Mouse (Mus musculus) adipocyte (in vitro differentiated cells): ENCODE results near the gene Pck2.

ENCODE experiments used
- DNase-seq: peaks from one replicate; pipeline ENCODE4 v3.0.0-alpha.2; 2016; ENCODE audit warnings: low spot score

Pck2 gene

GRCm38 (mm10) chr14:55540067-55540786 lies at the start of gene Pck2:
Pck2 (plus strand) TSS chr14:55540266.
- peak; percentile 84 for DNase-seq

- no peak for DNase-seq
Measured at GRCm38 (mm10) chr14:55490361-55491201, 49.5 kb upstream of the Pck2 start, which contains the start of gene Carmil3. Carmil3 (plus strand) TSS chr14:55490651.

- DNase-seq = peak; percentile 4
Measured at GRCm38 (mm10) chr14:55491291-55491833, 48.7 kb upstream of the Pck2 start.

- DNase-seq = no peak
Measured at GRCm38 (mm10) chr14:55492103-55492502, 48.0 kb upstream of the Pck2 start.

GRCm38 (mm10) chr14:55495509-55496240 lies 44.4 kb upstream of the Pck2 start:
- DNase-seq = no peak

GRCm38 (mm10) chr14:55496761-55497448 lies 43.2 kb upstream of the Pck2 start:
- DNase-seq = no peak

DNA sequence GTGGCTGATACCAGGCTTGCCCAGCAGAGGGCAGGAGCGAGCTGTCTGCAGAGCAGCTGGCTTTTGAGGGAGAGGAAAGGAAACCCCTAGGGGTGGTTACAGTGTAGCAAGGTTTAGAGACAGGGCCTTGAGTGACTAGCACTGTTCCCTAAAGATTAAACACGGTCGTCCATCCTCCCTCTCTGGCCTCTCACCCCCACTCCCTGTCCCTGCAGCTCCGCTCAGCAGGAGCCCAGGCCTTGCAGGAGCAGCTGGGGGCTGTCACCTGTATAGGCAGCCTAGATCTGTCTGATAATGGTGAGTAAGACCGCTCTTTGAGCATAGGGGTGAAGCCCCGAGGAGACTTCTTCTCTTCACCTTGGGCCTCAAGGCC lies 42.6 kb upstream of the Pck2 start:
- DNase-seq = peak; percentile 64

GRCm38 (mm10) chr14:55505612-55506011 lies 34.5 kb upstream of the Pck2 start:
- no peak for DNase-seq

DNA sequence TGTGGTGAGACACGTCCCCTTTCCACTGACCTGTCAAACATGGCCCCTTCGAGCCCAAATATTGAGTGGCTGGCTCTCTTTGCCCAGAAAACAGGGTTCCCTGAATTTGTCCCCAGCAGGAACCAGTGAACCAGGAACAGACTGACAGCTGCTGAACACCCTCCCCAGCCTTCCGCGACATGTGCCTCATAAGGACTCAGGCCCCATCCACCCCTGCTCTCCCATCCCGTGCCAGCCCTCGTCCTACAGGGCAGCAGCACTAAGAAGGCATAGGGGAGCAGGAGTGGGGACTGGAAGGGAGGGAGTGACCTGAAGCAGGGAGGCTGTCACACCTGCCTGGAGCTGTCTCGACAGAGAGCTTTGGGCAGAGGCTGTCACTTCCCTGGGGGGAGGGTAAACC lies 32.3 kb upstream of the Pck2 start:
- DNase-seq = no peak

DNA sequence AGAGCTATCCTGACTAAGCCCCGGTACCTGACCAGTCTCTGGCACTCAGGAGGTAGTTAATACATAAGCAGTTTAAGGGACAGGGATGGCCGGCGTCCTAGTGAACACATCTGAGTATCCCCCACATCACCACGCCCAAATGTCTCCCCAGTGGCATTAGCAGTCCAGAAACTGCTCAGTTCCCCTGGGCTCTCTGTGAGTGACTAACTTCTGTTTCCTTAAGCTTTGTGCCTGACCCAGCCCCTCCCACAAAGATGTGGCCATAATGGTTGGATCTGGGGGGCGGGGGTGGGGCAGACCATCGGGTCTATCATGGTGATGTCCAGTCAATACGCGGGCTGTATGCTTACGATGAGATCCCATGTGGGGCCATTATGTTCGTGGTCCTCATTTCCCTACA lies 30.5 kb upstream of the Pck2 start:
- no peak for DNase-seq

GRCm38 (mm10) chr14:55510125-55510731 lies 29.8 kb upstream of the Pck2 start, which contains the start of gene Cpne6:
Cpne6 (plus strand) TSS chr14:55510445.
- DNase-seq = no peak

- no peak for DNase-seq
Measured at GRCm38 (mm10) chr14:55511037-55511436, 29.0 kb upstream of the Pck2 start.

DNA sequence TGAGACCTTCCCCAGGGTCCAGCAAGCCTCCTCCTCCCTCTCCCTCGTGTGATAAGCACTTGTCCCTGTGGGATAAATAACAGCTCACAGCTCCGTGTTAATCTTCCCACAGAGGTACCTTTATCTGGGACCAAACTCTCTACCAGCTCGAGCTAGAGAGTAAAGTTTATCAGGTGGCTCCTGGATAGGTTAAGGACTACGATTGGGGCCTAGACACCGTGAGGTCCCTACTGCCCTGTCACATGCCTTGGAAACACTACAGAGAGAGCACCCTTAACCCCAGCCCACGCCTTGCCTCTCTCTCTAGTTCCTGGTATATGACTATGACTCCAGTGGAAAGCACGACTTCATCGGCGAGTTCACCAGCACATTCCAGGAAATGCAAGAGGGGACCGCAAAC lies 26.1 kb upstream of the Pck2 start:
- no peak for DNase-seq

DNA sequence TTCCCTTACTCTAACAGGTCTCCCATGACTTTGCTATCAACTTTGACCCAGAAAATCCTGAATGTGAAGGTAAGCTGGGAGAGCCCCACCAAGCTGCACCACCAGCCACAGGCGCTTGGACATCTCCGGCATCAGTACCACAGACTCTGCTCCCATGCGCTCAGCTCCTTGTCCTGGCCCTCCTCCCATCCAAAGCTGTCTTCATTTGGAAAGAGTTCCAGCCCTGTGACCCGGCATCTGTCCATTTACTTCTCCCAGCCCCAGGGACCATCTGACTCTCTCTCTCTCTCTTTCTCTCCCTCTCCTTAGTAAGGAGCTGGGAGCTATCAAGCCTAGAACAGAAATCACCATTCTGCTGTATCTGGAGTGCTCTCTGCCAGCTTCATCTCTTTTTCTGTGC lies 24.2 kb upstream of the Pck2 start:
- DNase-seq = no peak

DNA sequence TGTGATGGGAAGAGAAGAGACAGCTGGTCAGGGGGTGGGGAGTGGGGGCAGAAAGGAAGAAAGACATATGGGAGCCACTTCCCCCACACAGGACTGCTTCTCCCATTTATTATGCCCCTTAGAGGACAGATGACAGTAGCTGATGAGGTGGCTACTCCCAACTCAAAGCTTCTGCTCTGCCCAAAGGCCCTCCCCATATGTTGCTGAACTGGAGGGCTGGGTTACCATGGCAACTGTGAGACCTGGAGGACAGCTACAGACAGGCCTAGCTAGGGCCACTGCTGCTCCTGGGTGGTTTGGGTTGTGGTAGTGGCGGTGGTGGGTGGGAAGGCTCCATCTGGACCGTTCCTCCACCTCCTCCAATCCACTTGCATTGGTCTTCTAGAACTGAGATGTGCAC lies 21.2 kb upstream of the Pck2 start:
- no peak for DNase-seq

DNA sequence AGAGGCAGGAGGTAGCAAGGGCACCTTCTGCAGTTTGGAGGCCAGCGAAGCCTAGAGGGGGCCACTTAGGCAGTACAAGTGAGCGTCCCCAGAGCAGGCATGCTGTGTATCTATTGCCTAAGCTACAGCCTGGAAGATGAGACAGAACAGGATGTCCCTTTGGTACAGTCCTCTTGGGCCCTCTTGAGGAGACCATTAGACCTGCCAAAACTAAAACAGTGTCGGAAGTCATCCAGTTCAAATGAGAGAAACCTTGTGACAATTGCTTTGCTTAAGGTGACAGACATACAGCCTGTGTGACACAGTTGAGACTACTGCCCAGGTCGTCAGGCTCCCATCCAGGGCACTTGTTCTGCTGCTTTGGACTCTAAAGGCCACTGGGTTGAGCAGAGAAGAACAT lies 20.5 kb upstream of the Pck2 start:
- peak; percentile 9 for DNase-seq

GRCm38 (mm10) chr14:55520451-55521361 lies 19.4 kb upstream of the Pck2 start:
- no peak for DNase-seq

GRCm38 (mm10) chr14:55524062-55524461 lies 16.0 kb upstream of the Pck2 start:
- no peak for DNase-seq

DNA sequence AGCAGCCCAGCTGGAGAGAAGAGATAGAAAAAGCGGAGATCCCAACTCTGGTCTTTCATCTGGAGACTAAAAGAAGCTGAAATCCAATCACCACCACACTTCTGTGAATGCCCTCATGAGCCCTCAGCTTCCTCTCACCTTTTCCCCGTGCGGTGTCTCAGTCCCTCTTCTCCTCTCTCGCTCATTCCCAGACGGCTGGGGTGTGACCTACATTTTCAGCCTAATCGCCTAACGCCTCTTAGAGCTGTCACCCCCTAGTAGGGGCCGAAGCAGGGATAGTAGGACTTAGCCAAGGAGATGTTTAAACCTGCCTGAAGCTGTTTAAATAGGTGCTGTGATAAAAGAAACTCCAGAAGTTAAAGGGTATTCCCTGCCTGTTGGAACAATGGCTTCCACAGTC lies 15.3 kb upstream of the Pck2 start, which contains the start of gene Nrl:
TSS of gene Nrl (minus strand) at position 197 of the 400 bp plus-strand sequence.
- DNase-seq = no peak

- DNase-seq = no peak
Measured at GRCm38 (mm10) chr14:55526674-55527073, 13.4 kb upstream of the Pck2 start.
